Mouse (Mus musculus) Patski (cell line): ENCODE data around the gene Exo1. TPM values are rescaled to one million over a fixed set of nuclear protein-coding genes. Genes with fewer than 3 reads are reported as not detected.

Experiments
- ATAC-seq: fragments of 100-300 bp; one replicate; pipeline ENCODE4 v1.8.0; 2021
- CTCF ChIA-PET: fragments of 350-600 bp; sonication (Branson Sonifier 250); formaldehyde crosslinking; loops from one replicate; lab custom pipeline; 2022; ENCODE audit warnings: inconsistent platforms; lab: Charles Lee
- POLR2A ChIA-PET: fragments of 350-600 bp; sonication (Branson Sonifier 250); formaldehyde crosslinking; loops from one replicate; lab custom pipeline; 2022; ENCODE audit warnings: antibody characterized with exemption, inconsistent platforms; lab: Charles Lee
- DNase-seq: peaks from one replicate; pipeline ENCODE4 v3.0.0-alpha.2; 2011; ENCODE audit warnings: low read depth, low spot score
- H3K27me3 ChIP-seq: fragments of 371-371 bp; one replicate; pipeline ENCODE4 v1.5.1; 2021
- CTCF ChIP-seq: fragments of 100-300 bp; IDR thresholded peaks from one replicate; pipeline ENCODE4 v1.5.1; 2021
- in situ Hi-C: fragments of 300-500 bp; cut with MboI; formaldehyde crosslinking; loops from 3 replicates; pipeline ENCODE4 v1.11.1; 2018; ENCODE audit warnings: low pct_unique_long_range_greater_than_20kb, mixed read lengths
- polyA plus RNA-seq: library from polyadenylated mRNA; unstranded; gene quantifications from one replicate; pipeline ENCODE4 v1.2.3, GENCODE M21; 2021

Exo1 gene
- polyA plus RNA-seq, 1 experiment from 2014 or later, result 18.3 TPM

DNA sequence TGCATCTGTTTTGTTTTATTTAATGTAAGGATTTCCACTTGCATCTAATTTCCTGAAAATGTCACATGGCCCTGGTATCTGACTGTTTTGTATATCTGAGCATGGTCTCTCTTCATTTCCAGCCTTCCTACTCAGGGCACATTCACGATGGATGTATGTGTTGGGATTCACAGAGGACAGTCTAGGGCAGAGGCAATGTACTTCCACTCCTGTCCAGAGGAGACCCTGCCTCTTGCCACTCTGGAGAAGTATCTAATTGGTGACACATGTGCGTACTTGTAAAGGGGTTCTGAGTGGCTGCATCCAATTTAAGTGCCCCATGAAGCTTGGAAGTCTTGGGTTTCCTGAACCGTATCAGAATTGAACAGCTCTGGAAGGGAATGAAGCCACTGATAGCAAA, 70.0 kb downstream of the Exo1 start:
- POLR2A ChIA-PET, result no interaction called here
- no peaks in the 10 kb centered on the region for H3K27me3 ChIP-seq
- in situ Hi-C loops, result no loop called here
- DNase-seq, result no peak
- CTCF ChIA-PET, result no interaction called here
- no peak for TF ChIP-seq CTCF
- ATAC-seq, result no peak

DNA sequence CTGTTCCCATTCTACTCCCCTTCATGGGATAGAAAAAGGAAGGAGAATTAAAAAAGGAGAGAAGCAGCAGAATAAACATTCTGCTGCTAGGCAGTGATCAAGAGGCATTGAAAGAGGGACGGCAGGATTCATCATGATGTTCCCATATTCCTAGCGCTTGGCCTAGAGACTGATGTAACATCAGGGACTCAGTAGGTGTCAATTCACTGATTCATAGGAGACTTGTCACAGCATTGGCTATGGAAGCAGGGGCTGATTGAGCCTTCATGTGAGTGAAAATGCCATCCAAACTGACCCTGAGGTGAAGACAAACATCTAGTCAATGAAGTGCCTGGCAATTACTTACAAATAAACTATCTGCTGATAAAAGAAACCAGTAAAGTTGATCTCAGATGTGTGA, 70.5 kb downstream of the Exo1 start:
- ATAC-seq, result no peak
- in situ Hi-C loops, result no loop called here
- DNase-seq, result no peak
- no peak for TF ChIP-seq CTCF
- H3K27me3 ChIP-seq, result no peaks in the 10 kb centered on the region
- ChIA-PET POLR2A (no interaction called here), CTCF (no interaction called here)

DNA sequence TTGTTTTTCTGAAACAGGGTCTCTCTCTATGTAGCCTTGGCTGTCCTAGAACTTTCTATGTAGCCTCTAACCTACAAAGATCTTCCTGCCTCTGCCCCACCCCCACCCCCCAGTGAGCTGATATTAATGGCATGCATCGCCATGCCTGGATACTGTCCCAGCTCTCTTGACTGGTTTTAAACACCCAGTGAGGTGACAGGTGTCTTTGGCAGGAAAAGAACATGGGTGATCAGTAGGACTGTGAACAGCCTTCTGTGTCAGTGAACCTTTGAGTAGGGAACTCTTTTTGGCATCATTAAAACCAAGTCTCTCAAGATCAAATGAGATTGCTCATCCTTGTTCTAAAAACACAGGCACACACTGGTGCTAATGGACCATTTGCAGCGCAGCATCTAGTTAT, 81.4 kb downstream of the Exo1 start:
- POLR2A ChIA-PET, result no interaction called here
- no peaks in the 10 kb centered on the region for H3K27me3 ChIP-seq
- in situ Hi-C loops, result no loop called here

More for the DNA sequence above, 81.4 kb downstream of the Exo1 start:
- ATAC-seq (no peak), DNase-seq (no peak)
- CTCF ChIA-PET, result no interaction called here
- no peak for TF ChIP-seq CTCF

Other genes starting within 250 kb of the Exo1 start
- gene Opn3, start 187.8 kb upstream of the Exo1 start, polyA plus RNA-seq, result 0.58 TPM
- gene Chml, start 187.7 kb upstream of the Exo1 start, polyA plus RNA-seq, result 3.8 TPM
- gene Wdr64, start 182.0 kb upstream of the Exo1 start, polyA plus RNA-seq, result not detected
- gene Gm38100, start 39.7 kb downstream of the Exo1 start, polyA plus RNA-seq, result not detected
- gene Rbm8a2, start 98.5 kb downstream of the Exo1 start, polyA plus RNA-seq, result 7.6 TPM